Mouse (Mus musculus) forebrain, postnatal 0 days (tissue): ENCODE results near the gene Slc5a2. TPM values are rescaled to one million over a fixed set of nuclear protein-coding genes. Genes with fewer than 3 reads are reported as not detected.
A peak's percentile ranks its signal among the peaks of the same experiment; 100 is the strongest.

Experiments used
- ATAC-seq: fragments of 200-750 bp; cut with Nextera tagmentation; 2 replicates; pipeline ENCODE4 v1.8.0; 2017; ENCODE audit warnings: mild to moderate bottlenecking, moderate library complexity
- DNase-seq: peaks from one replicate; pipeline ENCODE4 v3.0.0-alpha.2; 2015
- H3K27ac ChIP-seq: fragments of 300-500 bp; sonication (generic); 2 replicates; pipeline ENCODE4 v1.5.1; 2014; ENCODE audit warnings: low read depth, mild to moderate bottlenecking, antibody characterized with exemption, low read length, moderate library complexity, mixed read lengths
- H3K27me3 ChIP-seq: fragments of 300-500 bp; sonication (generic); 2 replicates; pipeline ENCODE4 v1.6.1; 2014; ENCODE audit warnings: mild to moderate bottlenecking, low read length, mixed read lengths; ENCODE audit not compliant: insufficient read depth
- H3K36me3 ChIP-seq: fragments of 300-500 bp; sonication (generic); 2 replicates; pipeline ENCODE4 v1.6.1; 2014; ENCODE audit warnings: mild to moderate bottlenecking, moderate library complexity; ENCODE audit not compliant: insufficient read depth
- H3K4me1 ChIP-seq: fragments of 300-500 bp; sonication (generic); 2 replicates; pipeline ENCODE4 v1.6.1; 2014; ENCODE audit warnings: antibody characterized with exemption; ENCODE audit not compliant: insufficient read depth
- H3K4me2 ChIP-seq: fragments of 300-500 bp; sonication (generic); 2 replicates; pipeline ENCODE4 v1.6.1; 2014; ENCODE audit warnings: low read depth, mild to moderate bottlenecking, moderate library complexity
- H3K4me3 ChIP-seq: fragments of 300-500 bp; sonication (generic); 2 replicates; pipeline ENCODE4 v1.5.1; 2014; ENCODE audit warnings: low read depth, low read length, mixed read lengths
- H3K9ac ChIP-seq: fragments of 300-500 bp; sonication (generic); 2 replicates; pipeline ENCODE4 v1.6.1; 2014; ENCODE audit warnings: mild to moderate bottlenecking
- H3K9me3 ChIP-seq: fragments of 300-500 bp; sonication (generic); 2 replicates; pipeline ENCODE4 v1.6.1; 2016; ENCODE audit warnings: low read length
- CTCF ChIP-seq: sonication (generic); IDR thresholded peaks from 2 replicates; pipeline ENCODE4 v1.5.1; 2016; ENCODE audit warnings: antibody characterized with exemption, control low read depth, low read depth
- WGBS: fragments of 180-500 bp; shearing (Covaris S2); extraction: QIAGEN DNeasy Blood & Tissue Kit; methylation state at CpG from one replicate; pipeline ENCODE4 v1.1.7; 2014; 5-methylcytosine and 5-hydroxymethylcytosine counted together
- polyA plus RNA-seq: library from polyadenylated mRNA; unstranded; fragments of >200 nt; fragmentation: Nextera tagmentation; extraction: Ambion mirVana; gene quantifications from 2 replicates; pipeline ENCODE4 v1.2.1, GENCODE M21; 2015
- total RNA-seq: library from RNA; depleted of rRNA; stranded (reverse); fragments of >200 nt; gene quantifications from 2 replicates; pipeline ENCODE4 v1.2.3, GENCODE M21; 2014

Slc5a2 gene
- total and polyA plus RNA-seq, 2 experiments from 2014 or later, result 0.10 TPM; not detected in 1

DNA sequence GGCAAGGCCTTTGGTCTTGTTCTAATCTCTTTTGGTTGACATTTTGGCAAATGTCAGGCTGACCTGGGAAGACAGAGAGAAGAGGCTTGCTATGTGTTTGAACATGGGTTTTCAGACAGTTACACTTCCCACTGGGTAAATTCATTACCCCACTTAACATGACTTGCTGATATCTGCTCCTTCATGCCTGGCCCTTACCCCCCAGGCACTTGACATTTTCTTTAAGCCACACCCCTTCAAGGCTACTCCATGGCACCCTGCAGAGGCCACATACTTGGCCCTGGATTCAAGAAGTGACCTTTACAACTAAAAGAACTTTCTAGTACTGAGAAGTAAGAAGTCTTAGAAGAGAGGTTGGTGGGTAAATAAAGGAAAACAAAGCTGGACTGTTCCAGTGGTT, 42.4 kb downstream of the Slc5a2 start:
- peaks cover 12% of the 10 kb centered on the region; the same call in 1 of the 2 replicates for H3K4me1 ChIP-seq

GRCm38 (mm10) chr7:128309216-128309615, 43.8 kb downstream of the Slc5a2 start:
- no peak overlapping the region for H3K4me2 ChIP-seq
- ATAC-seq, result peak; percentile 60

More for the DNA sequence above, 42.4 kb downstream of the Slc5a2 start:
- no peak for DNase-seq
- Histone ChIP-seq H3K36me3 (no peaks in the 10 kb centered on the region), H3K9me3 (no peaks in the 10 kb centered on the region), H3K27me3 (0 out of 2 replicates have a peak, but pooled peaks cover 5% of the 10 kb centered on the region), H3K4me3 (no peak overlapping the region), H3K9ac (no peak overlapping the region), H3K27ac (no peak overlapping the region), H3K4me2 (no peak overlapping the region)
- no peak for ATAC-seq
- no peak for TF ChIP-seq CTCF

GRCm38 (mm10) chr7:128309776-128310175, 44.3 kb downstream of the Slc5a2 start:
- H3K36me3 ChIP-seq, result no peaks in the 10 kb centered on the region
- TF ChIP-seq CTCF, result no peak
- peak; percentile 45 for DNase-seq
- 46% methylated on average over 1 of the region's 1 CpGs for WGBS
- no peak overlapping the region for H3K4me3 ChIP-seq
- H3K27ac ChIP-seq, result no peak overlapping the region
- H3K9ac ChIP-seq, result no peak overlapping the region
- H3K27me3 ChIP-seq, result no peaks in the 10 kb centered on the region
- H3K4me1 ChIP-seq, result peaks cover 12% of the 10 kb centered on the region; the same call in 1 of the 2 replicates
- H3K4me2 ChIP-seq, result no peak overlapping the region
- ATAC-seq, result no peak; the same call in 1 of the 2 replicates
- no peaks in the 10 kb centered on the region for H3K9me3 ChIP-seq

More at GRCm38 (mm10) chr7:128309216-128309615, 43.8 kb downstream of the Slc5a2 start:
- H3K4me3 ChIP-seq, result no peak overlapping the region
- peaks cover 12% of the 10 kb centered on the region; the same call in 1 of the 2 replicates for H3K4me1 ChIP-seq
- H3K36me3 ChIP-seq, result no peaks in the 10 kb centered on the region
- no peaks in the 10 kb centered on the region for H3K27me3 ChIP-seq
- H3K9ac ChIP-seq, result no peak overlapping the region
- H3K27ac ChIP-seq, result no peak overlapping the region
- no peak for TF ChIP-seq CTCF
- peak; percentile 57 for DNase-seq
- H3K9me3 ChIP-seq, result no peaks in the 10 kb centered on the region
- whole genome bisulfite sequencing, result 43% methylated on average over 3 of the region's 3 CpGs

DNA sequence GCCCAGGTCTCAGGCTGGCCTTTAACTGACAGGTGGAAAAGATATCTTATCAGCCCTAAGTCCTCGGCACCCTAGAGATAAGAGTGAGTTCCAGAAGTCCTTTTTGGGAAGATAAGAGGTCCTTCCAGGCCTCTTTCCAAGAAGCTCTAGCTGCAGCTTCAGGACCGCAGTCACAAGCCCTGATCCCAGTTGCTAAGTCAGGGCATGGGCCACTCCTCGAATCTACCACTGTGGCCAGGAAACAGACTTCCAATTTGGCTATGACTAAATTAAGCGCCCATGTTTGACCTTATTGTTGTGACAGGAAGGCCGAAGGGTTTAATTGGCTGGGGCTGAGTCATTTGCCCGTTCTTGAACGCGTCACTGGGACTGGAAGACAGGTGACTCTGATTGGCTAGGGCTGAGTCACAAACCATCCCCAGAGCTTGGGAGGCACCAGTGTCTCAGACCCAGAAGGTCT, 44.8 kb downstream of the Slc5a2 start:
- no peaks in the 10 kb centered on the region for H3K36me3 ChIP-seq
- H3K4me1 ChIP-seq, result peaks cover 12% of the 10 kb centered on the region; the same call in 1 of the 2 replicates
- H3K4me3 ChIP-seq, result no peak overlapping the region
- WGBS, result 53% methylated on average over 8 of the region's 8 CpGs
- no peak for ATAC-seq
- no peaks in the 10 kb centered on the region for H3K27me3 ChIP-seq
- no peak overlapping the region for H3K4me2 ChIP-seq
- no peak overlapping the region for H3K9ac ChIP-seq
- no peak for DNase-seq
- H3K9me3 ChIP-seq, result no peaks in the 10 kb centered on the region
- no peak overlapping the region for H3K27ac ChIP-seq
- no peak for TF ChIP-seq CTCF

GRCm38 (mm10) chr7:128311263-128311662, 45.8 kb downstream of the Slc5a2 start:
- no peak for ATAC-seq
- WGBS, result 77% methylated on average over 3 of the region's 3 CpGs
- Histone ChIP-seq H3K4me3 (no peak overlapping the region), H3K9me3 (no peaks in the 10 kb centered on the region), H3K36me3 (no peaks in the 10 kb centered on the region), H3K27me3 (no peaks in the 10 kb centered on the region), H3K4me2 (no peak overlapping the region), H3K27ac (no peak overlapping the region), H3K4me1 (peaks cover 12% of the 10 kb centered on the region; the same call in 1 of the 2 replicates), H3K9ac (no peak overlapping the region)
- no peak for DNase-seq
- no peak for TF ChIP-seq CTCF

DNA sequence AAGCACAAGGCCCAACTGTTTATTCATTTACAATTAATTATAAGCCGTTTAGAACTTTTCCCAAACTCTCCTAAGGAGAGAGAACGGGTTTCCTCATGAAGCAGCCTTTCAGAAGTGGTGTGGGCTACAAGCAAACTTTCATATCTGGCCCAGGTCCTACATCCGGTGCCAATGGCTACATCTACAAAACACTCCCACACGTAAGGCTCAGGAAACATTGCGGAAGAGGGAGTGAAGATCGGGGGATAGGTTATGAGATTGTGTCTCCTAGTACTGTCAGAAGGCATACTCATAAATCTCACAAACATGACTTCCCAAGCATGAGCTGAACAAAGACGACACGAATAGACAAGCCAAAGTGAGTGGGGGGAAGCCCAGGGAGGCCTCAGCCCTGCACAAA, 46.4 kb downstream of the Slc5a2 start:
- Histone ChIP-seq H3K4me1 (peaks cover 12% of the 10 kb centered on the region; the same call in 1 of the 2 replicates), H3K9me3 (no peaks in the 10 kb centered on the region), H3K27me3 (no peaks in the 10 kb centered on the region), H3K9ac (no peak overlapping the region), H3K36me3 (no peaks in the 10 kb centered on the region), H3K4me2 (no peak overlapping the region), H3K4me3 (no peak overlapping the region), H3K27ac (no peak overlapping the region)
- 77% methylated on average over 8 of the region's 8 CpGs for WGBS
- peak; percentile 26; the same call in 1 of the 2 replicates for ATAC-seq
- no peak for TF ChIP-seq CTCF
- no peak for DNase-seq

- no peak overlapping the region for H3K9ac ChIP-seq
- H3K4me2 ChIP-seq, result no peak overlapping the region
- H3K4me1 ChIP-seq, result peaks cover 12% of the 10 kb centered on the region; the same call in 1 of the 2 replicates
- no peak overlapping the region for H3K27ac ChIP-seq
- H3K9me3 ChIP-seq, result no peaks in the 10 kb centered on the region
- no peaks in the 10 kb centered on the region for H3K36me3 ChIP-seq
- no peaks in the 10 kb centered on the region for H3K27me3 ChIP-seq
- no peak overlapping the region for H3K4me3 ChIP-seq
- WGBS, result 71% methylated on average over 13 of the region's 13 CpGs
- no peak for TF ChIP-seq CTCF
- peak; percentile 12 for DNase-seq
- ATAC-seq, result peak; percentile 61; the same call in 1 of the 2 replicates
Observed at GRCm38 (mm10) chr7:128312375-128313059, 47.1 kb downstream of the Slc5a2 start.
